In genomic region chr12:83978862-83979261, GRCm38 (mm10) we compare ENCODE assay signal across 21 mouse cellular contexts. TPM values are rescaled to one million over a fixed set of nuclear protein-coding genes. Genes with fewer than 3 reads are reported as not detected.
"Had no signal": no experiment of that assay in that cellular context is flagged by ENCODE, and none has a peak within 500 bp of the region (broad histone marks: within the 10 kb centered on the region; RNA-seq: fewer than 3 reads in every experiment).

No protein-coding gene starts in this region.

- H3K9me3 ChIP-seq: limb, embryonic 10.5 days; midbrain, embryonic 15.5 days had no signal

- H3K27me3 ChIP-seq: midbrain, embryonic 15.5 days; neural tube, embryonic 12.5 days had no signal

- H3K27ac ChIP-seq: kidney, postnatal 0 days; limb, embryonic 10.5 days; liver, embryonic 12.5 days; midbrain, embryonic 10.5 days; midbrain, embryonic 15.5 days; neural tube, embryonic 12.5 days had no signal

- H3K36me3 ChIP-seq: limb, embryonic 10.5 days; liver, embryonic 12.5 days; midbrain, embryonic 10.5 days; midbrain, embryonic 15.5 days; neural tube, embryonic 12.5 days had no signal

- DNase-seq: kidney, adult 9 months; kidney, postnatal 36 days; lung, embryonic 14.5 days; lung, postnatal 10 days; lung, postnatal 4 days; retina, postnatal 1 day; right cerebral cortex, postnatal 4 days; spleen, adult 18-20 months; thymus, postnatal 4 days had no signal

- H3K4me2 ChIP-seq: liver, embryonic 12.5 days; lung, embryonic 14.5 days; midbrain, embryonic 15.5 days; neural tube, embryonic 12.5 days had no signal

- H3K4me3 ChIP-seq: limb, embryonic 10.5 days; liver, embryonic 12.5 days; midbrain, embryonic 10.5 days; midbrain, embryonic 15.5 days; neural tube, embryonic 12.5 days had no signal

- H3K9ac ChIP-seq: liver, embryonic 12.5 days; lung, embryonic 14.5 days; midbrain, embryonic 15.5 days; neural tube, embryonic 12.5 days had no signal

- H3K4me1 ChIP-seq: limb, embryonic 10.5 days; midbrain, embryonic 15.5 days; neural tube, embryonic 12.5 days had no signal

- ATAC-seq: liver, embryonic 12.5 days; midbrain, embryonic 15.5 days had no signal

RNA-seq across cellular contexts. Expression of gene Heatr4, which starts 5.8 kb away (rescaled TPM):
- total RNA-seq: left cerebral cortex, adult 18-20 months; left cerebral cortex, postnatal 10 days; megakaryocyte, adult 5-6 weeks; monocyte, adult 5-6 weeks; neutrophil, adult 5-6 weeks had no signal
- polyA plus RNA-seq: kidney, postnatal 0 days; limb, embryonic 10.5 days; liver, embryonic 12.5 days; liver, embryonic 16.5 days; lung, embryonic 14.5 days; midbrain, embryonic 10.5 days; neural tube, embryonic 12.5 days had no signal

RNA-seq across cellular contexts. Expression of gene Acot1, which starts 30.4 kb away (rescaled TPM):
- total RNA-seq: monocyte, adult 5-6 weeks had no signal
